Mouse (Mus musculus) megakaryocyte progenitor cell, adult 5-6 weeks (primary cell): Measurements from ENCODE around the gene Fance. TPM values are rescaled to one million over a fixed set of nuclear protein-coding genes. Genes with fewer than 3 reads are reported as not detected.
"Not testable (repeated sequence)": the region's sequence is repeated elsewhere in the genome, so short reads cannot be mapped to it uniquely, and the experiment has no call there.

Experiments
- ATAC-seq: replicated peaks from 2 replicates; pipeline ENCODE4 v1.8.0; 2016; ENCODE audit warnings: mild to moderate bottlenecking, moderate TSS enrichment, inconsistent platforms; ENCODE audit not compliant: poor library complexity
- total RNA-seq, 2 experiments: library from RNA; stranded (forward) in 1 of 2; stranded (reverse) in 1 of 2; fragments of 157-497, 149-512 nt in 1 of 2; fragments of 200-1000 nt in 1 of 2; gene quantifications; 2 replicates each; pipeline versions ENCODE4 v1.2.3 to v1.2.4; 2015 to 2017

The Fance gene
- total RNA-seq, 2 experiments from 2014 or later = 11.0 to 34.8 TPM

DNA sequence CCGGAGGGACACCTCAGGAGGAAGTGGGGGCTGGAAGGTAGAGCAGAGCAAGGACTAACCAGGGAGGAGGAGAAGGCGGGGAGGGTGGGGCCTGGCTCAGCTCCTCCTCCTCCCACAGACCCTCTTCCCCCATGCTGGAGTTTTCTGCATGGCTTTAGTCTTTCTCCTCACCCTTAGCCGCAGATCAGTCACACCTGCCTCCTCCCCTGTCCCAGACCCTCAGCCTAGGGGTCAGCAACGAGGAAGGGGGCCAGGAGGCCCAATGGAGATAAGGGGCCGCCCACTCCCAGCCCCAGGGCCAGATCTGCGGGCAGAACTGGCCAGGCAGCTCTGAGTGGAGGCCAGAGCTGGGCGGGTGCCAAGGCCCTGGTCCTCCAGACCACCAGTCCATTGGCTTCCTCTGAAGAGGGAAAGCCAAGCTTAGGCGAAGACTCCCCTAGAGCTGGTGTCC lies 32.0 kb downstream of the Fance start:
- no peak for ATAC-seq

DNA sequence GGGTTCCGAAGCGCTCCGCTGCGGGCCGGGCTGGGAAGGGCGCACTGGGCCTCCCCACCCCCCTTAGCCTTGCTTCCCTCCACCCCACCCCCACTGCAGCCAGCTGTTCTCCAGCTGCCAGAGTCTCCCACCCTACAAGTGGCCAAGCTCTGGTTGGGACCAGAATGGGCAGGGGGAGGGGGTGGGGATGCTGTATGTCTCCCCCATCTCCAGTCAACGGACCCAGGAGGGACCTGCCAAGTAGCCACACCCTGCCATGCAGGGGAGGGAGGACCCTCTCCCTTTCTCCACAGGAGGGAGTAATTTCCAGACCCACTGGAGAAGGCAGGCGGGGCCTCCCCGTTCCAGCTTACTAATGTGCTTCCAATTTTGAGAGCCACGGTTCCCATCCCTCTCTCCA lies 32.6 kb downstream of the Fance start:
- ATAC-seq = no peak

DNA sequence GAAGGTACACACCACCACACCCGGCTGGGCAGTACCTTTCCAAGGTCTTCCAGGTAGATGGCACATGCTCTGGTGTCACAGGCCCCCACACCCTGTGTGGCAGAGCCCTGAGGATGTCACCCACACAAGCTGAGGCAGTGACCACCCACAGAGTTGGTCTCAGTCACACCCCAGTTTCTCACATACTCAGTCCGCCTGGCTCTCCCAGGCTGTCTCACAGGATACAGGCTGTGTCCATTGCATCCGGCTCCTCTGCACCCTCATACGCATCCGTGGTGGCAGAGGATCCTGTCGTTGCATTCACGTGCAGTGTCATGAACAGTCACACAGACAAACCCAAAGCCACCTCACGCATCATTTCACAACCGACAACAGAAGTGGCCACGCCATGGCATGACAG lies 34.0 kb downstream of the Fance start:
- no peak for ATAC-seq

DNA sequence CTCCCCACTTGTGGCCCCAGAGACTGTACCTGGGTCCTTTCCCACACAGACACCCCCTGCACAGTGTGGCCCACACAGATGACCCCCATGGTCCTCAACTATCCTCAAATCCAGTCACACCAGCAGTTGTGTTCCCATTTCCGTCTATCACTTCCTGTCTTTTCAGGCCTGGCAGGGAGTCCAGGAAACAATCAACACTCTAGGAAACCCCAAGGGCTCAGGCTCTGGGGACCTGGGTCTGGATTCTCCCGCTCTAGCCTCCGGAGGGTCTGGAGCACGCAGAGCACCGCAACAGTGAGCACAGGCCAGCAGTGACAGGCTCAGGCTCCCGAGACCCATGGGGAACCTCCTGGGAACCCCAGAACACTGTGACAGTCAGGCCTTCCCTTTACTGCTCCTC lies 34.9 kb downstream of the Fance start:
- no peak for ATAC-seq

DNA sequence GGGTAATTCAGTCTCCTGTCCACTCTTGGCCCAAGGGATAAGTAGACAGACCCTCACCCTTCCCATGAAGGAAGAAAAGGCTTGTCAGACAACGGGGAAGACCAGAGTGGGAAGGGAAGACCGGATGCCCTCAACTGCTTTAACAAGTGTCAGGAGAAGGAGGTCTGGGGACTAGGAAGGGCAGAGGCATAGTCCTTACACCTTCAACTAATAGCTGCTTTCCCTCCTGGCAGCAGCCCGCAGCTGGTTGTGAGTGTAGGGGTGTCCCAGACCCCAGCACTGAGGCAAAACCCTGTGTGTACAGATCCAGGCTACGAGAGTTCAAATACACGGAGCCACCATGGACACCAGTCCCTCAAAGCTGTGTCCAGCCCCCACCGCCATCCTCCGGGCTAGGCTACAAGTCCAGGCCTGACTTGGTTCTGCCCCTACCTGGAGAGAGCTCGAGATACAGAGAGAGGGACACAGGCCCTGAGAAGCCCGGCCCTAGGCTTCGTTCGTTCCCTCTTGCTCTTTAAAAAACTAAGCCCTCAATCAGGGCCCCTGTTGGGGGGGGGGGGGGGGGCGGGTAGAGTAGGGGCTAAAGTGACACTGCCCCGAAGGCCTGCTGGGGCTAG lies 36.1 kb downstream of the Fance start:
- no peak for ATAC-seq

DNA sequence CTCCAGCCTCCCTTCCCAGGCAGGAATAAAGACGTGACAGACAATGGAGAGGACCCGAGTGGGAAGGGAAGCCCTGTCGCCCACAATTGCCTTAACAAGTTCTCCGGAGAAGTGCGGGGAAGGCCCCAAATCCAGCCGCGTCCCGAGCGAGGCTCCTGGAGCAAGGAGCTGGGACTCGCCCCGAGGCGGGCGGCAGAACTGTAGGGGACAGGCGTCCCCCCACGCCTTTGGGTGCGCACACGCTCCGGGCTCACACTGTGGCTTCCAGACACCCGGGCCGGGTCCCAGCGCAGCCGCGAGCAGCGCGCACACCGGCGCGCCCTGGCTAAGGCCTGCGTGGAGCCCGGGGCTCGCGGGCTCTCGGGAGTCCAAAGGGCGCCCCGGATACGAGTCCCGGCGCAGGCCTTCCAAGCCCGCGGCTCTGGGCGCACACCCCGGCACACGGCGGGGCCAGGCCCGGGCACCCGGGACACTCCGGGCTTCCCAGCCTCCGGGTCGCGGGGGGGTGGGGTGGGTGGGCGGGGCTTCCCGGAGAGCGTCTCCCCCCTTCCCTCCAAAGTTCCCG lies 36.7 kb downstream of the Fance start:
- peak; percentile 8; the same call in 1 of the 2 replicates for ATAC-seq

DNA sequence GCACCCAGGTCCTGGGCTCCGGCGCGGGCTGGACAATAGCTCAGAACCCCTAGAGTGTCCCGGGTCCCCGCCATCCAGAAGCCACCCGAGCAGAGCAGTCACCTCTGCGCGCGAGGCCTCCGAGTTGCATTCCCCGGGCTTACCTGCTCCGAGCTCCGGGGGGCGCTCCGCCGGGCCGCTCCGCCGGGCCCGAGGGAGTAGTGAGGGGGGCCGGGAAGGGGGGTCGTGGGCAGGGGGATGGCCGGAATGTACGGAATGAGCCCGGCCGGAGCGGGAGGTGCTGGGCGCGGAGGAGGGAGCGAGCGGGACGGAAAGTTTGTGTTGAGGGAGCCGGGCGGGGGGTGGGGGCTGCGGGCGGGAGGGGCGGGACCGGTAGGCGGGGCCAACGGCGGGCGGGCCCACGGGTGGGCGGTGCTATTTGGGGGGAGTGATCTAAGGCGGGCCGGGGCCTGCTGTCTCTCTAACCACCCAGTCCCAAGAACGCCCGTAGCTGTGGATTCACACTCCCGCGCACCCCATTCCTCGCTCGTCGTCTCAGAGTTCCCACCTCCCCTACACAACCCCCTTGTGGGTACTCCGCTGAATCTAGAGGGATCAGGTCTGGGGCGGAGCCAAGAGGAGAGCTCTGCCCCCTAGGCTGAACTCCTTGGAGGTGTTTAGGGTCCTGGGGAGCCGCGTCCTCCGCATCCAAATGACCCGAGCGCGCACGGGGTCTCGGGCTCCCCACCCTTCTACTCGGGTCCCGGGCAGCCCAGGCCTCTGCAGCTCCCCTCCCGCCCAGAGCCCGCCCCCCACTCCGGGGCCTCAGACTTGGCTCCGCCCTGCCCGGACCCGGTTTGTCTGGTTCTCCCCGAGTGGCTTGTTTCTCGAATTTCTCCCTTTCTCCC lies 37.4 kb downstream of the Fance start, which contains the start of gene Tead3:
TSS of gene Tead3 (minus strand) at position 352 of the 887 bp plus-strand sequence.
- peak; percentile 70 for ATAC-seq

DNA sequence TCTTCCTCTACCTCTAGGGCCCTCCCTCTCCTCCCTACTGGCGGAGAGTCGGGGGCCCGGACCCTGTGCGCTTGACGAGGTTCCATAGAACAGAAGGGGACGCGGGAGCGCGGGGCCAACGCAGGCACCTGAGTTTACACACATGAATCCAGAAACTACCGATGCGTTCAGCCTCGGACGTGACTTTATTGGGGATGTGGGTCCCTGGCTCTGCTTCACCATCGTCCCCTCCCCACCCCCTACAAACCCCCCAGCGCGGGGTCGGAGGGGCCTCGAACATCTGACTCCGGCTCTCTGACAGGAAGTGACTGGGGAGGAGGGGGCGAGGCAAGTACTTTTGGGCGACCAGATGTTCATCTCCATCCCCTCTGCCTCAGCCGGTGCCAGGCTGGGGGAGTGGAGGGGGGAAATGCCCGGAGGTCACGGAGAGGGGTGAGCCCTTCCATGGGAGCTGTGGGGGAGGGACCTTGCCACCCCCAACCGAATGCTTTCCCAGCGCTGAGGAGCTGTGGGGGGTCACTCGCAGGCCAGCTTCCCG lies 38.1 kb downstream of the Fance start:
- ATAC-seq = no peak

DNA sequence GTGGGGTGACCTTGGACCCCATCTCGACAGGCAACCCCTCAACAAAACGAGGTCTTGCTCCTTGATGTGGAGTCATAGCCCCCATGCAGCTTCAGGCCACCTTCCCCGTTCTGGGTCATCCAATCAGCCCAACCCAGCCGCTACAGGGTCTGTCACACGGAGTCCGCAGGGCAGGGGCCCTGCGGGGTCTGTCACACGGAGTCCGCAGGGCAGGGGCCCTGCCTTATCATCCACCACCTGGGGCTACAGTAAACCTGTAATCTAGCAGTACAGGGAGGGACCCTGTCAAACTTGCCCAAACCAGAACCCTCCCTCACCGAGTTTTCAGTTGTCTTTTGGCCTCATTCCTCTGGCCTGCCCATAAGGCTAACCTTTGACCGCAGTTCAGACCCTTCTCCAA lies 38.7 kb downstream of the Fance start:
- no peak for ATAC-seq

DNA sequence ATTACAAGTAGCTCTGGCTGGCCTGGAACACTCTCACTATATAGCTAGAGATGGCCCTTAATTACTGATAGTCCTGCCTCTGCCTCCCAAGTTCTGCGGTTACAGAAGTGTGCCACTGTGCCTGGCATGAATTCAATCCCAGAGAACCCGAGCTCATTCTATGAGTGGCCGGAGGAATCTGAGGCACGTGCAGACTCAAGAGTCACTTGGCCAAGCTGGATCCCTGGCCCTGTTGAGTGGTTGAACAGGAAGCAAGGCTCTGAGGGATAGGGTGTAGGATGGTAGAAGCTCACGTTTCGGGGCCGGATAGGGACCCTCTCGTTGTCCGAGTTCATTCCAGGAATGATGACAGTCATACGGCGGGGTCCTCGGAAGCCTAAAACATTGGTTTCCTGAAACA lies 42.6 kb downstream of the Fance start:
- ATAC-seq = no peak

DNA sequence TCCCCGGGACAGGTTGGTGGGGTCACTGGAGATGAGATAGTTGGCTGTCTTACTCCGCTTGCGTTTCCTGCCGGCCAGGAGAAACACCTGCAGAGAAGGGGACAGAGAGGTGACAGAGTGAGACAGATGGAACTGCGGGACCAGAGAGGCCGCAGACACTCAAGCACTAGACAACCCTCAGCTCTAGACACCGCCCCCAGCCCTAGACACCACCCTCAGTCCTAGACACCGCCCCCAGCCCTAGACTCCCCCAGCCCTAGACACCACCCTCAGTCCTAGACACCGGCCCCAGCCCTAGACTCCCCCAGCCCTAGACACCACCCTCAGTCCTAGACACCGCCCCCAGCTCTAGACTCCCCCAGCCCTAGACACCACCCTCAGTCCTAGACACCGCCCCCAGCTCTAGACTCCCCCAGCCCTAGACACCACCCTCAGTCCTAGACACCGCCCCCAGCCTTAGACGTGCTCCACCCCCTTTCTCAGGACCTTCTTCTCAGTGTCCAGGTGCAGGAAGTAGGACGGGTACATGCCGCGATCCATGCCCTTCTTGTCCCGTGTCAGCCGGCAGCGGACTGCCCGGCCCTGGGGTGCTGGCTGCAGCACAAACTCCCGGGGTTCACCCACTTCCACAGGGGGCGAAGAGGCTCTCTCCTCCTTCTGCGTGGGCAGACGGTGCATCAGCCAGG lies 45.4 kb downstream of the Fance start:
- ATAC-seq = not testable (repeated sequence)

DNA sequence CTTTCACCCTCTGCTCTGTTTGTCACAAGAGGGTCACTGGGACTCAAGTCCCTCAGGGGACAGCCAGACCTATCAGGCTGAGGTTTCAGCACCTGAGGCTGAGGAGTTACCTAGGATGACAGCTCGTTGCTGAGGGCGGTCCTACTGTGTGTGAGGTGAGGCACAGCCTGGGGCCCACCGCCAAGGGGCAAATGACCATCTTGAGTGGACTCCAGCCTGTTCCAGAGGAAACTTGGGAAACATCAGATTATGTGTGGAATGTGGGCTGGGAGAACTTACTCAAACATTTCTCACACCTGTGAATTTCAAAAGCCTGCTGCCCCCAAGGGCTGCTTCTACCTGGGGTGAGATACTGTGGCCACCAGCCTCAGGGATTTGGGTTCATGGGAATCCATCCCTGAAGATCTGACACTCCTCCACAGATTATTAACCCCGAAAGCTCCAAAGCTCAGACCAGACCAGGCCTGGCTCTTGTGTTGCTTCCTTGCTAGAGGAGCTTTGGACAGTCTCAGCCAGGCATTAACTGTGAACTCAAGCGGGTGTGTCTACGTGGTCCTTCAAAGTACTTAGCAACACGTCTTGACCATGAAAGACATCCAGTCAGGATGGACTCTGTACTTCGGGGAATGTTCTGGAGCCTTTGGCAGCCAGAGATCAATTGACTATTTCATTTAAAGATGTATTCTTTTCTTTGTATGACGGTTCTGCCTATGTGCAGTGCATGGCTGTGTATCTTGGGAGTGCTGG lies 47.4 kb downstream of the Fance start:
- ATAC-seq = no peak

DNA sequence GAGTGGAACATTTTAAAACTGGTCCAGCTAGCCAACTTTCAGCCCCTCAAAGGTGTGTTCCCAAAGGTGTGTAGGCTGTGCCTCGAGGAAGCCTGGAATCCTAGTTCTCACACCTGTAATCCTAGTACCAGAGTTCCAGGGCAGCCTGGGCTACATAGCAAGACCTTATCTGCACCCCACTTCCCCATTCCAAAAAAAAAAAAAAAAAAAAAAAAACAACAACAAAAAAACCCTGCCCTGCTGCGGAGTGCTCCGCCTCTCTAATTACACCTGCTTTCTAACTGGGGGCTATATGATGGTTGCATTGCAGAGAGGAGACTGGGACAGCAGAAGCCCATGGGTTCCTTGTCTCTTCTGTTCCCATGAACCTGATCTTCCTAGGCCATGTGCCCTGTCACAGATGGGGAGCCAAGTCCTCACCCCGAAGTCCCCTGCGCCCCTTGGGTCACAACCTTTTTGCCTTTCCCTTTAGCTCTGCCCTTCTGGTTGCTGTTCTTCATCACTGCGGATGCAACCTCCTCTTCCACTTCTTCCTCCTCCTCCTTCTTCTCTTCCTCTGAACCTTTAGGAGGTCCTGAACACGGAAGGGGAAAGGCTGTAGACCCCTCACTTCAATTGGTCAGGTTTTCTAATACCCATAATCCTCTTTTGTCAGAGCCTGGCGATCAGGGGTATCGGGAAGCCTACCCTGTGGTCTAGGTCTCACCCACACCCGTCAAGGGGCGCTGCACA lies 48.8 kb downstream of the Fance start:
- ATAC-seq = no peak

DNA sequence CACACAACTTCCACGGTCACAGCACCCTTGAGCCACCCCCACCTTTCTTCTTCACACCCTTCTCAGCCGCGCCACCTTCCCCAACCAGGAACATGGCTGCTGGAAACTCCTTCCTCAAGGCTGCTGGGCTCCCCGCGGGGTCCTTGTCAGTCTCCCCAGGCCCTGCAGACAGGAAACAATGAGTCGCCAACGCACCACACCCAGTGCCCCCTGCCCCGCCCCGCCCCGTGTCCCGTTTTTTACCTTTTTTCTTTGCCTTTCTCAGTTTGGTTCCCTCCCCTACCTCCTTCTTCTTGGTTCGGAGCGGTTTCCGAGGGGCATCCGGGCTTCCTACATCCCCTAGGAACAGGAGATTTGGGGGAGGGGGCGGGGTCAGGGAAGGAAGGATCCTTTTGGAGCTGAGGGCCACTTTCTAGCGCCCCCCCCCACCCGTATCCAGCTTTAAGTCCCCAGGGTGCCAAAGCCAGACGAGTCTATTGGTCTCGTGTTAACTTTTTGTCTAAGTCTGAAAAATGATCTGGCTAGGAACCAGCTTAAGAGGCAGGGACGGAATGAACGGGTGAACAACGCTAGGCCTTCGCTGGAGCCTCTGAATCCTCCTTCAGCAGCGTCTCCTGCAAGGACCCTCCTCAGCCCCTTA lies 49.5 kb downstream of the Fance start:
- ATAC-seq = no peak

DNA sequence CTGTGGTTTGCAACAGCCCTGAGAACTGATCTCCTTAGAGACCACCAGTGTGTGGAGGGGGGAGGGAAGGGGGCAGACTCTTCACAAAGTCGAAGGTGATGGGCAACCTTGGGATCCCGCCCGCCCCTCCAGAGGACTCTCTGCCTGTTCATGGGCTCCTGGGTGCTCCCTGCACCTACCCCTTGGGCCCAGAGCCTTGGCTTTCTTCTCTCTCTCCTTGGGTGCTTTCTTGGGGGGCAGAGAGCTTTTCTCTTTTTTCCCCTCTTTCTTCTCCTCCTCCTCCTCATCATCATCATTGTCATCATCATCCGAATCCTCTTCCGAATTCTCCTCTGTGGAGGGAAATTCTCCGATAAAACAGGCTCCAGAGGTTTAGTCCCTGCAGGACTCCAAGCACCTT lies 50.2 kb downstream of the Fance start:
- ATAC-seq = no peak

DNA sequence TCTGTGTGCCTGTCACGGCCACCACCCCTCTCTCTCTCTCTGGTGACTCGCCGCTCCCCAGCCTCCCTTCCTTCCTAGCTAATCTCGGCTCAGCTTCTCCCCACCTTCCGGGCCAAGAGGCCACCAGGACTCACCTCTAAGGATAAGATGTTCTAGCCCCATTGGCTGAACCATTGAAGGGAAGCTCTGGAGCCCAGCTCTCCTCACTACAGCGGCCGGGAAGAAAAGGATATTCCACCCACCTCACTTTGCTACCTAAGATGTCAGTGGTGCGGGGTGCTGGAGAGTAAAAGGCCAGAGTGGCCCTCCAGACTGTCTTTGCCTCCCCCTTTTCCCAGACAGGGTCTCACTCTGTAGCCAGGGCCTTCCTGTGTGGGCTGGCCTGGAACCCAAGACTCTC lies 51.8 kb downstream of the Fance start, which contains the start of gene Tulp1:
TSS of gene Tulp1 (minus strand) at position 101 of the 400 bp plus-strand sequence.
- ATAC-seq = no peak

DNA sequence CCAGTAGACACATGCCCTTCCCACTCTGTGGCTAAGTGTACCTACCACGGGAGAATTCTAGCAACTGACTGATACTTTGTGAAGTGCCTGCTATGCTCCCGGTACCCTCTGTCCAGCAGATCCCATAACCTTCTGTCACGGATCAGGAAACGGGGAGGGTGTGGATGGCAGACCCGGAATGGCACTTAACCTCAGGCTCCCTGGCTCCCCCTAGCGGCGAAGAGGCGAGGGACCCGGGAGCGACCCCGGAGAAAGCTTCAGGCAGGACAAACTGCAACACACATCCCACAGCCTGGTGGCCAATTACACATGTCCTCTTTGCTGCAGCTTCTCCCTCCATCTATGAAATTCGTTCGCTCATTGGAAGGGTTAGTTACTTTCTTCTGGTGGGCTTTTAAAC lies 55.1 kb downstream of the Fance start:
- ATAC-seq = peak; percentile 94

DNA sequence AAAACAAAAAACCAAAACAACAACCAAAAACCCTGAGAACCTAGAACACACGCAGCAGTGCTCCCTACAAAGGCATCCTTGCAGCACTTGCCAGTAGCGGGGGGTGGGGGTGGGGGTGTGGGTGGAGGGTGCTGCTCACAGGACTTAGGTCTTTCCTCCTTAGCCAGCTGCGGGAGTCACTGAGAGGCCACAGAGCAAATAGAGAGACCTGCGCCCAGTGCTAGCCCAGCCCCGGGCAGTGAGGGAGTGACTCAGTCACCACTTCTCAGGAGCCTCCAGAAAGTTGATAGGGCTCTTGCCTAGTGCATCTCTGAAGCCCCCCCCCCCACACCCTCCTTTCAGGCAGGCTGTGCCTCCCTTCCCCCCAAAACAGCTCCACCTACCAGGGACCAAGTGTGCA lies 55.7 kb downstream of the Fance start:
- no peak for ATAC-seq

DNA sequence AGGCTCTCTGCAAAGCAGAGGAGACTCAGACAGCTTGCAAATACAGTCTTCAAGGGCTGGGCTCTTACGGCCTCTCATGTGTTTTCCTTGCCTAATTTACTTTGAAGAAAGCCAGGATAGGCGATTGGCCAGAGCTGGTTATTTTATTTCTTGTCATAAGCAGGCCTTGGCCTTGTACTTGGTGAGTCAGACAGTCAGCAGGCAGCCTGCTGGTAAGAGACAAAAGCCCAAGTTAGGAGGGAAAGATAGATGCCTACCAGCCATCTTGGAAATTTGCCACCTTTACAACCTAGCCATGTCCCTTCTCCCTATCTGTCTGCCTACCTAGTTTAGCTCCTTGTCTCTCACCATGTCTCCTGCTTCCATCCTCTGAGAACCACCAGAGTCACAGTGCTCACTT lies 58.0 kb downstream of the Fance start:
- no peak for ATAC-seq
